Mouse (Mus musculus) embryonic facial prominence, embryonic 12.5 days (tissue): ENCODE measurements at regions not wholly inside any gene's neighbourhood (a gene's known extent, or its start where the extent isn't known, plus 50 kb on each side); places are given as distances from the start of the nearest gene placed in this dataset.
A peak's percentile ranks its signal among the peaks of the same experiment; 100 is the strongest.

Experiments used
- ATAC-seq: fragments of 200-750 bp; cut with Nextera tagmentation; 2 replicates; pipeline ENCODE4 v1.8.0; 2017; ENCODE audit not compliant: insufficient number of reproducible peaks, insufficient read depth, low FRiP score, low TSS enrichment
- H3K27ac ChIP-seq: fragments of 300-500 bp; sonication (generic); 2 replicates; pipeline ENCODE4 v1.5.1; 2016; ENCODE audit warnings: mild to moderate bottlenecking
- H3K27me3 ChIP-seq: fragments of 300-500 bp; sonication (generic); 2 replicates; pipeline ENCODE4 v1.6.1; 2016; ENCODE audit warnings: mild to moderate bottlenecking, moderate library complexity
- H3K36me3 ChIP-seq: fragments of 300-500 bp; sonication (generic); 2 replicates; pipeline ENCODE4 v1.6.1; 2016; ENCODE audit warnings: mild to moderate bottlenecking
- H3K4me1 ChIP-seq: fragments of 300-500 bp; sonication (generic); 2 replicates; pipeline ENCODE4 v1.6.1; 2016
- H3K4me2 ChIP-seq: fragments of 300-500 bp; sonication (generic); replicated peaks from 2 replicates; pipeline ENCODE4 v1.6.1; 2016; ENCODE audit warnings: mild to moderate bottlenecking, moderate library complexity
- H3K4me3 ChIP-seq: fragments of 300-500 bp; sonication (generic); 2 replicates; pipeline ENCODE4 v1.5.1; 2016; ENCODE audit warnings: mild to moderate bottlenecking
- H3K9ac ChIP-seq: fragments of 300-500 bp; sonication (generic); 2 replicates; pipeline ENCODE4 v1.6.1; 2016; ENCODE audit warnings: mild to moderate bottlenecking, moderate library complexity
- H3K9me3 ChIP-seq: fragments of 300-500 bp; sonication (generic); 2 replicates; pipeline ENCODE4 v1.6.1; 2016; ENCODE audit warnings: mild to moderate bottlenecking, moderate library complexity
- WGBS: fragments of 180-500 bp; shearing (Covaris S2); methylation state at CpG from one replicate; pipeline ENCODE4 v1.1.7; 2016; 5-methylcytosine and 5-hydroxymethylcytosine counted together

DNA sequence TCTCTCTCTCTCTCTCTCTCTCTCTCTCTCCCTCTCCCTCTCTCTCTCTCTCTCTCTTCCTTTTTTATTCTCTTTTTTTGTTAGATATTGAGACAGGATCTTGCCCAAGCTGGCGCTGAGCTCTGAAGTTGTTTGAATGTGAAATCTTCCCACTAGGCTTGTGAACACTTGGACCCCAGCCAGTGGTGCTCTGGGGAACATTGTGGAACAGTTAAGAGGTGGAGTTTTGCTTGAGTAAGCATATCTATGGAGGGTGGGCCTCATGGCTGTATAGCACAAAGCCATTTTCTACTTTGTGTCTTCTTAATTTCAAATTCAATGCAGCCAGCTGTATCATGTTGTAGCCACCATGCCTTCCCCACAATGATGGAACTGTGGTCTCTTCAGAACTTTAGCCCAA is 875.4 kb downstream of the Tmem114 start:
- H3K4me3 ChIP-seq = no peak overlapping the region
- no peak overlapping the region for H3K4me2 ChIP-seq
- H3K4me1 ChIP-seq = no peaks in the 10 kb centered on the region
- no peaks in the 10 kb centered on the region for H3K36me3 ChIP-seq
- WGBS = 83% methylated on average over 1 of the region's 1 CpGs
- ATAC-seq = no peak
- H3K9ac ChIP-seq = no peak overlapping the region
- H3K9me3 ChIP-seq = no peaks in the 10 kb centered on the region
- no peak overlapping the region for H3K27ac ChIP-seq
- H3K27me3 ChIP-seq = no peaks in the 10 kb centered on the region

- ATAC-seq = no peak
- no peaks in the 10 kb centered on the region for H3K27me3 ChIP-seq
- H3K4me2 ChIP-seq = no peak overlapping the region
- H3K4me1 ChIP-seq = no peaks in the 10 kb centered on the region
- no peaks in the 10 kb centered on the region for H3K9me3 ChIP-seq
- no peaks in the 10 kb centered on the region for H3K36me3 ChIP-seq
- no peak overlapping the region for H3K9ac ChIP-seq
- H3K27ac ChIP-seq = no peak overlapping the region
- H3K4me3 ChIP-seq = no peak overlapping the region
- WGBS = 27% methylated on average over 4 of the region's 4 CpGs
Observed at GRCm38 (mm10) chr16:7544067-7544466, 880.9 kb downstream of the Tmem114 start.

- Histone ChIP-seq H3K4me3 (no peak overlapping the region), H3K4me1 (peaks cover 11% of the 10 kb centered on the region; the same call in 1 of the 2 replicates), H3K27me3 (no peaks in the 10 kb centered on the region), H3K9ac (no peak overlapping the region), H3K4me2 (no peak overlapping the region), H3K9me3 (no peaks in the 10 kb centered on the region), H3K36me3 (no peaks in the 10 kb centered on the region), H3K27ac (no peak overlapping the region)
- ATAC-seq = no peak
- 81% methylated on average over 2 of the region's 2 CpGs for WGBS
Observed at GRCm38 (mm10) chr16:7529811-7530210, 895.1 kb downstream of the Tmem114 start.

DNA sequence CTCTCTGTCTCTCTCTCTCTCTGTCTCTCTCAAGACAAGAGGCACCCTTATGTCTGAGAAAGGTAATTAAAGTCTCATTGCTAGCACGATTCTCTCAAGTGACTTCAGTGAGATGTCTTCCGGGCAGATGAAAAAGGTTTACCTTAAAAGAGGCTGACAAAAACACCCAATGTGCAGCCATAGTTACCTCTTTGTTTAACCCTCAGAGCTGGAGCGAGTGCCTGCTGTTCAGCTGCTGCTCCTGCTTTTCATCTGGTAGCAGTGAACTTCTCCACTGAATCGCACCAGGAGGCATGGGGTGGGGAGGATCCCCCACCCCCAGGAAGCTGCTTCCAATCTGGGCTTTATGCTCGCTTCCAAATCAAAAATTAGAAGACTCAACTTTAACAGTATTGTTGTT is 896.0 kb downstream of the Tmem114 start:
- Histone ChIP-seq H3K27ac (no peak overlapping the region), H3K4me3 (no peak overlapping the region), H3K9me3 (no peaks in the 10 kb centered on the region), H3K9ac (no peak overlapping the region), H3K36me3 (no peaks in the 10 kb centered on the region), H3K27me3 (no peaks in the 10 kb centered on the region), H3K4me2 (no peak overlapping the region), H3K4me1 (peaks cover 11% of the 10 kb centered on the region; the same call in 1 of the 2 replicates)
- no peak for ATAC-seq
- WGBS = 11% methylated on average over 5 of the region's 5 CpGs

DNA sequence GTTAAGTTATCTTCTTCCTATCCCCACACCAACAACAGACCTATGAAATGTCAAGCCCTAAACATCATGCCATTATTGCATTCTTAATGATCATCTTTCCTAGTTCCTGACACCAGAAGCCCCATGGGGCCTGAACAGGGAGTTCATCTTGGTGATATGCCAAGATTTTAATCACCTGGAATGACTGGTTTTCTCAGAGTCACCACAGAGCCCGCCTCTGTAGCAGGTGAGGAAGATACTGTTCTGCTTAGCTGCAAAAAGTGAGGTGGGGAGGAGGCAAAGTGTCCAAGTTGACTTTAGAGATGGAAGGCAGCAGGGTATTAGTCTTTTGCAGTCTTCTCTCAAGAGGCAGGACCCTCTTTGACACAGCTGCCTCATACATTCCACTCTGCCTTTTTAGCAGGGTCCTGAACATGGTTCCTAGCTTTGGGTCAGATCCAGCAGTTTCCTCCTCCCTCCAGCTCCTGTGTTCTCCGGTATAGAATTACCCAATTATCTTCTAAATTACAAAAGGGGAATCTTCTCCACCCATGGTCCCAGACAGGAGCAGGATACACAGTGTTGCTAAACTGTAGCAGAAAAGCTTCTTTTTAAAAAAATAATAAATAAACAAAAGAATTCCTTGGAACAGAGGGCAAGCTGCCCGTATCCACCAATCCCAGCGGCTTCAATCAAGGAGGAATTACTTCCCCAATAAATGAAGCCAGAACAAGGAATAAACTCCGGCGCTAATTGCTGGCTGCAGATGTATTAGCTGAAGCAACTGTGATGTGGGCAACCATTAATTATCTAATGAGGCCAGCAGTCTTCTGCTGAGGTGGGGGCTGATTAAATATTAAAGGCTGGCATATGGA is 896.8 kb downstream of the Tmem114 start:
- WGBS = 49% methylated on average over 6 of the region's 6 CpGs
- Histone ChIP-seq H3K9me3 (no peaks in the 10 kb centered on the region), H3K4me3 (no peak overlapping the region), H3K27me3 (no peaks in the 10 kb centered on the region), H3K27ac (no peak overlapping the region), H3K36me3 (no peaks in the 10 kb centered on the region), H3K4me2 (peak overlapping the region; percentile 10; the same call in 1 of the 2 replicates), H3K4me1 (peaks cover 11% of the 10 kb centered on the region; the same call in 1 of the 2 replicates), H3K9ac (no peak overlapping the region)
- ATAC-seq = no peak

- WGBS = 65% methylated on average over 2 of the region's 2 CpGs
Observed at GRCm38 (mm10) chr16:7518711-7519110, 906.2 kb downstream of the Tmem114 start.

More at GRCm38 (mm10) chr16:7518711-7519110, 906.2 kb downstream of the Tmem114 start:
- Histone ChIP-seq H3K9ac (no peak overlapping the region), H3K27me3 (no peaks in the 10 kb centered on the region), H3K4me1 (no peaks in the 10 kb centered on the region), H3K27ac (no peak overlapping the region), H3K36me3 (no peaks in the 10 kb centered on the region), H3K4me2 (no peak overlapping the region), H3K4me3 (no peak overlapping the region), H3K9me3 (peaks cover 12% of the 10 kb centered on the region; the same call in 1 of the 2 replicates)
- no peak for ATAC-seq
